Mouse (Mus musculus): ENCODE results near the gene Mthfd1l.

Gene Mthfd1l

DNA sequence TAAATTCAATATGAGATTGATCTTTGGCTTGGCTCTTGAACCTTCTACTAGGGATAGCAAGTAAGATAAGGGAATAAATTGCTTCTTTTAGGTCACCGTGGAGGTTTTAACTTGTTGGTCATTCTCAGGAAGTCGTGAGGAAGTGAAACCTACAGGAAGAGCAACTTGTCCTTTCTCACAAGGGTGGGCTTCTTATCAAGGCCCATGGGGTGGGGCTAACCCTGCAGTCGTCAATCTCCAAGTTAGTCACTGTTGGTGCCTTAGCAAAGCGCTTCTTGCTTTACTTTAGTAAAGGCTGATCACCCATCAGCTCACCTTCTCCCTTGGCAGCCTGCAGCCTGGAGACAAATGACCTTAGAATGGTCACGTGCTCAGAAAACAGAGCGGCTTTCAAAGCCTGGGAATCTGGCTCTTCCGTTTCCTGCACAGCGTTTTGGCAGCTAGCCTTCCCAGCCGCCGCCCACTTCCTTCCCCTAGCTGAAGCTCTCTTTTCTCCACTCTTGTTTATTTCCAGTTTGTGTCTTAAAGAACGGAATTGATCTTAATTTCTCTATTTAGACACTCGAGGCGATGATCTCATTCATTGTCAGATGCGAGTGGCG, 106.8 kb downstream of the Mthfd1l start:
- no peak for DNase-seq (ENCODE audit: low read depth, low spot score)

DNA sequence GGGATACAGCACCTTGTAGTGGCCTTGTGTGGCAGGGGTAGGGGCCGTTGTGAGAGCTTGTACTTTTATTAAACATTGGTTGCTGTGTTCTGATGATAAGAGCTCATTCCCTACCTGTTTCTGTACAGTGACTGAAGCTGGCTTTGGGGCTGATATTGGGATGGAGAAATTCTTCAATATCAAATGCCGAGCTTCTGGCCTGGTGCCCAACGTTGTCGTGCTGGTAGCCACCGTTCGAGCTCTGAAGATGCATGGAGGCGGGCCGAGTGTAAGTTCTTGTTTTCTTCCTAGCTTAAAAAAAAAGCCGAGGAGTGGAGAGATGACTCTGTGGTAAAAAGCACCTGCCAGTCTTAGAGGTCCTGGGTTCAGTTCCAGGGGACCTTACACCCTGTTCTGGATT, 110.7 kb downstream of the Mthfd1l start:
- DNase-seq (ENCODE audit: low read depth, low spot score), result no peak

DNA sequence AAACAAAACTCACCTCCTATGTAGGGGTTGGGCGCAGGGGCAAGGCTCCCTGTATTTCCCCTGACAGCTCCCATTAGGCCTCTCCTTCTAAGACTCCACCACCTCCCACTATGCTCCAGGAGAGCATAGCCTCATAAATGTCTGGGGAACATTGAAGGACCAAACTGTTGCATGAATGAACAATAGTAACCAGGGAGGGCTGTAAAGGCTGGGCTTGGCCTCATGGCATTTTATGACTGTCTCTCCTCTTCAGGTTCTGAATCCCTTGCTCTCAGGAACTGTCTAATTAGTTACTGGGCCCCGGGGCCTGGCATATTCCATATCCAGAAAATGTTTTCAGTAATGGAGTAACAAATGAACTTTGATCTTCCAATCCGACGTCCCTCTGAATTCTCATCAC, 112.0 kb downstream of the Mthfd1l start:
- no peak for DNase-seq (ENCODE audit: low read depth, low spot score)

DNA sequence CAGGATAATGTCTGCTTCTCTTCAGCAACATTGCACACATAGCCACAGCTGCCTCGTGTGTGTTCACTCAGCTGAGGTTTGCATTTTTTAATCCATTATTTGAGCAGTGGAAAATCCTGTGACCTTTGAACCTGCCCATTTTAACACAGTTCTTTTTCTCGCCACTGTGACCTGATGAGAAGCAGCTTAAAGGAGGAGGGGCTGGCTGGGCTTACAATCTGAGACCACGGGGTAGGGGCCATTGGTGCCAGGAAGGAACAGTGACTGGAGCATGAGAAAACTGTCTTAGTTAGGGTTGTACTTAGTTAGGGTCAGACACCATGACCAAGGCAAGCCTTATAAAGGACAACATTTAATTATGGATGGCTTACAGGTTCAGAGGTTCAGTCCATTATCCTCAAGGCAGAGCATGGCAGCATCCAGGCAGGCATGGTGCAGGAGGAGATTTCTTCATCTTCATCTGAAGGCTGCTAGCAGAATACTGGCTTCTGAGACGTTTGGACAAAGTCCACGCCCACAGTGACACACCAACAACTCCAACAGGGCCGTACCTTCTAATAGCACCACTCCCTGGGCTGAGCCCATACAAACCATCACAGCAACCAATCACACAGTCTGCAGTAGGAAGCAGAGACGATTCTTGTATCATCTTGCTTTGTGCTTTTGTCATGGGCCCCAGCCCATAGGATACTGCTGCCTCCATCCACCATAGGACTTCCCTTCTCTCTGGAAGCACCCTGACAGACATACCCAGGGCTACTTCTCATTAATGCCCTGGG, 112.6 kb downstream of the Mthfd1l start:
- no peak for DNase-seq (ENCODE audit: low read depth, low spot score)

- no peak for DNase-seq (ENCODE audit: low read depth, low spot score)
These were observed 114.6 kb downstream of the Mthfd1l start for GRCm38 (mm10) chr10:4087563-4087962.

- no peak for DNase-seq (ENCODE audit: low read depth, low spot score)
These were observed 116.0 kb downstream of the Mthfd1l start for GRCm38 (mm10) chr10:4088744-4089414.

DNA sequence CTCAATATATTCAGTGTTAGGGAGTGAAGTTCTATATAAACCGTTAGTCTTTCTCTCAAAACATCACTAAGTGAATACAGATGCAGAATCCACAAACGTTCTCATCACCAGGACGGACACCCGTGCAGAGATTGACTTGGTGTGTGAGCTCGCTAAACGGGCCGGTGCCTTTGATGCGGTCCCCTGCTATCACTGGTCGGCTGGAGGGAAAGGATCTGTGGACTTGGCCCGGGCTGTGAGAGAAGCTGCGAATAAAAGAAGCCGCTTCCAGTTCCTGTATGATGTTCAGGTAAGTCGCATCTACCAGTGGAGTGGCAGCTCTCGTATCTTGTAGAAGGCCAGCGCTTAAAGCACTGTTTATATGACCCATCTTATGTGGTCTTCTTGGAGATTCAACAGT, 117.0 kb downstream of the Mthfd1l start:
- no peak for DNase-seq (ENCODE audit: low read depth, low spot score)

DNA sequence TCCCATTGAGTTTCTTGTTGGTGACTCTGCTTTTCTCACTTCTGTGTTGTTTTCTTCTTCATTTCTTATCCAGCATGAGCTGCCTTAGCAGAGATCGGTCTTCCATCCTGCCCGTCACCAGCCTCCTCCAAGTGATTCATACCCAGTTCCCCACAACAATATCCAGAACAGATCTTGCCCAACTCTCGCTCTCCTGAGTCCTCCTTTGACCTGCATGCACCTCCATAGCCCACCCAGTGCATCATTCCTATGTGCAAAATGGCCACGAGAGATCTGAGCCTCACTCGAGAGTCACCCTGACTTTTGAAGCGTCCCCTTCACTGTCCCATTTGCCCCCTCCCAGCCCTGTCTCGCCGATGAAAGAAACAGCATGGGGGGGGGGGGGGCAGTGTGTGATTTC, 120.1 kb downstream of the Mthfd1l start:
- no peak for DNase-seq (ENCODE audit: low read depth, low spot score)

DNA sequence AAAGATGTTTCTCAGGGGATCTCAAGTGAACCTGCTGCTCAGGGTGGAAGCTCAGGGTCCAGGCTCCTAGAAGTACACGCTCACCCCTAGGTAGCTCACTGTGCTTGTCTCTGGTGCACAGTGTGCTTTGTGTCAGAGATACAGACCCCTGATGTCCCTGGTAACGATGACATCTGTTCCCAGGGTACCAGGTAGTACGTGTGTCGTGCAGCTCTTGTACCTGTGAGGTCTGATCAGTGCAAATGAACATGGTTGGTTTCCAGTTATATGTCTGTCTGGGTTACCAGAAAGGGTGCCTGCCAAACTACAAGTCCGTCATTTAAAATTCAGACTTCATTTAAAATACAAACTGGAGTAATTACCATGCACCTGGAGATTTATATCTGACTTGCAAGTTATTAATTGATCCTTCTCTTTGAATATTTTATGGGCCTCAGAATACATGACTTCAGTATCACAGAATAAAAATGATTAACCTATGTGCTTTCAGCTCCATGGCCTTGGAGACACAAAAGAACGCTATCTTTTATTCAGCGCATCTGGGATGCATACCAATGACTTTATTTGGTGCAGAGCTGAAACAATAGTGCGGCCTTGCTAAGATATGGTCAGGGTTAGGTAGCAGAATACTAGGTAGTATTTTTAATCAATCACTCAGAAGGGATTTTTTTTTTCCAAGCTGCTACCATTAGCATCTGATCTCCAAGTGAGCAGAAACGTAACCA, 121.3 kb downstream of the Mthfd1l start:
- DNase-seq (ENCODE audit: low read depth, low spot score), result no peak

DNA sequence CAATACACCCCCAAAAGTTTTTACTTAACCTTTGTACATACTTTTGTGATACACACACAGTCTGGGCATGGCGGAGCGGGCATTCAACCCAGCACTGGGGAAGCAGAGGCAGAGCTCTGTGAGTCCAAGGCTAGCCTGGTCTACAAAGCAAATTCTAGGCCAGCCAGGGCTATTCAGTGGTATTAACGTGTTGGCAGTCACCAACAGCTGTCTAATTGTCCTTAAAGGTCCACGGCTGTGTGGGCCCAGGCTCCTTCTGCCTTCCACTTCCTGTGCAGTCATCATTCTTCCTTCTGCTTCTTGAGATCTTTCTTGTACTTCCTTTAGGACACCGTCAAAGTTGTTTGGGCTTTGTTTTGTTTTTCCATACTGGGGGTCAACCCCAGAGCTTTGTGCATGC, 123.2 kb downstream of the Mthfd1l start:
- DNase-seq (ENCODE audit: low read depth, low spot score), result no peak

DNA sequence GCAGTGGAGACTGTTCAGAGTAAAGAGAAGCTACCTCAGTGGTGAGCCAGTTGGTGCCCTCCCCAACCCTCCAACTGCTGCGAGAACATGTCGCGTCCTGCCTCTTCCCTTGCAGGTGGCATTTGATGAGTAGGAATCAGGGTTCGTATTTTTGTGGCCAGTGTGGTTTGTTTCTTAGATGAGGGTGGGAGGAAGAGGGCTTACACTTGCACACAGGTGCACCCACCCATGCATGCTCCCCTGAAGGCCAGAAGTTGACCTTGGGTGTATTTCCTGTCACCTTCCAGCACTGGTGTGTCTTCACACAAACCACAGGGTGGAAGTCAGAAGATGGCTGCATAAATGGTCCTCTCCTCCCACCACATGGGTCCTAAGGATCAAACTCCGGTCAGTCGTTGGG, 127.1 kb downstream of the Mthfd1l start:
- DNase-seq (ENCODE audit: low read depth, low spot score), result no peak

DNA sequence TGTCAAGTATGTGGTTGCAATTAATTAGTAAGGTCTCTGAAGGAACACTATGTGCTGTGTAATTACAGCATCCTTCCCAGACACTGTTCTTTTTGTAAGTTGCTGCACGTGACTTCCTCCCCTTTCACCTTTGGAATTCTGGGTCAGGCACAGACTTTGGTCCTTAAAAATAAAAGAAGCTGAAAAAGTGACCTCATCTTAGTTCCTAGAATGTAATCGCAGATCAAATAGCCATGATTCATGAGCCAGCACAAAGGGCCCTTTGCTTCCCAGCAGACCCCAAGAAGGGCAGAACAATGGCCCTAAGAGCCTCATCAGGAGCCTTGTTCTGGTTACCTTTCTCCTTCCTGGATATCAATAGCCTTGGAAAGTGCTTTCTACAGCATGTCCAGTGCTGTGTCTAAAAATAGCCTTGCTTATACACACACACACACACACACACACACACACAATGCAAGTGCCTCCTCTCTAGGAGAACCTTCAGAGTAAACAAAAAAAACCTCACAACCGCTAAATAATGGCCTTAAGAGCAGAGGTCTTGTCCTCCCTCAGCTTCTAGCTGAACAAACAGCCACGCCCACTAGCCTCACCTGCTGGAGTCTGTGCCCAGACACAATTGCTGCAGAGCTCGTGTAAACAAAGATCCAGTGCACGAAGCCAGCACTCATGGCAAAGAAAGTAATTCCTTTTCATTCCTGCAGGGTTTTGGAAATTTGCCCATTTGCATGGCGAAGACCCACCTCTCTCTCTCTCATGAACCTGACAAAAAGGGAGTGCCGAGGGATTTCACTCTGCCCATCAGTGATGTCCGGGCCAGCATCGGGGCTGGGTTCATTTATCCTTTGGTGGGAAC, 133.0 kb downstream of the Mthfd1l start:
- no peak for DNase-seq (ENCODE audit: low read depth, low spot score)

DNA sequence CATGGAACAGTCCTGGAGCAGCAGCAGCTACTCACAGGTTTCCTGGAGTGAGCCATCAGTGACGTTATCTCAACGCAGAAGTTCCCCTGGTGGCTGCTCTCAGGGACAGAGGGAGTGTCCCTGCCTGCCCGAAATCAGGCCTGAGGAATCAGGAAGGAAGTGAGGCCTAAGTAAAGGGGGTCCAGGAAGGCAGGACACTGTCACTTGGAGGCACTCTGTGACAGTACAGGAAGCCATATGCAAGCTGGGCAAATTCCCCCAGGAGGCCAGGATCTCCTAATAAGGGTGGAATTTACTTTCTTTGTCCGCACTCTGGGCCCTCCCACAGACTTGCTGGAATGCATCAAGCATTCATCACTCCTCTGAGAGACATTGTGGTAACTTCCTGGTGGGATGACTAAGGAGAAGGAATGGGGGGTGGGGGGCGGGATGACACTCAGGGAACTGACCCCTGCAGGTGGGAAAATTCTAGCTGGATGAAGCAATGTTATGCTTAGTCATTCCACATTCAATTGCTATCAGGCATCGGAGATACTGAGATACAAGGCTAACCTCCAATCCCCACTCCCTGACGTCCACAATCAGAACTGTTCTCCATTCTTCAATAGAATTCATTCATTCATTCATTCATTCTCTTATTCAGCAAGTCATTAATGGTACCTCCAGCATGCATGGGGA, 134.9 kb downstream of the Mthfd1l start:
- DNase-seq (ENCODE audit: low read depth, low spot score), result no peak

GRCm38 (mm10) chr10:4108462-4108861, 135.5 kb downstream of the Mthfd1l start:
- no peak for DNase-seq (ENCODE audit: low read depth, low spot score)

- DNase-seq (ENCODE audit: low read depth, low spot score), result no peak
These were observed 138.3 kb downstream of the Mthfd1l start for GRCm38 (mm10) chr10:4111095-4111794.

DNA sequence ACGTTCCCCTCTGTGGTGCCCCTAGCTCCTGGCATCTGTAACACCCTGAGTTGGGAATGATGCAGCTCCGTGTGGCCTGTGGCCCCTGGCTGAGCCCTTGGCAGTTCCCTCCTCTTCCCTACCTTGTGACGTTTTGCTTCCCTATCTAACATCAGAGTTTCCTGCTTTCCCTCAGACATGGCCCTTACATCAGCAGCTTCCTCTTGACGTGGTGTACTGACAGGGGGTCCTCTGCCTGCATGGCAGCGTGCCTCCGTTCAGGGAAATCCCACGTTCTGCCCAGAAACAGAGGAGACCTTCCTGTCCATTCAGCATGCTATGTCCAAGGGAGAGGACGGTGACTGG, 138.8 kb downstream of the Mthfd1l start:
- no peak for DNase-seq (ENCODE audit: low read depth, low spot score)

DNA sequence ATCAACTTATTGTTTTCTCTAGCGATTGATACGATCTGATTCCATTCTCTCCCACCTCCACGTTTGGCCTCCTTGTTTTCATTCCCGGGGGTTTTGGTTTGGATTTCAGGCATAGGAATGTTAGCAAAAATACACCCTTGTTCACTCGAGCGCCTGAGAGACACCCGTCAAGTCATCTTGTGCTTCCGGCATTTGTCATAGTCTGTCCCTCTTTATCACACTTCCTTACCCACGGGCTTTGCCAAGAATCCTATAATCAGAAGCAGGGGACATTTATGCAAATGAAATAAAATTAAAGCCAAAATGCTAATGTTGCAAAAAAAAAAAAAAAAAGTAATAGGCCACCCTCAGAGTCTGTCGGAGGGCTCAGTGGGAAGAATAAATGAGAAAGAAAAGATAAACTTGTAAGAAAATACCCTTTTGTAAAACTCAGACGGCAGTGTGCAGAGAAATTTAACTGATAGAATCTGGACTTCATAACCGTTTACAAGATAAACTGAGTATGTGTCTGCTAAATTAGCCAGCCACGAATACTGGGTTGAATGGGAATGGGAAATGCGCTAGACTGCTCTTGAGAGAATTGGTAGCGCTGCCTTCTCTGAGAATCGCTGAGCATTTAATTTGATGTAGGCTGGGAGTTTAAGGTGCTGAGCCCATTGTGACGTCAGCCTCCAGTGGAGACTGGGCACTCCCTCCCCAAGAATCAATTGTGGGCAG, 139.9 kb downstream of the Mthfd1l start:
- no peak for DNase-seq (ENCODE audit: low read depth, low spot score)

GRCm38 (mm10) chr10:4113328-4113658, 140.4 kb downstream of the Mthfd1l start:
- no peak for DNase-seq (ENCODE audit: low read depth, low spot score)

- no peak for DNase-seq (ENCODE audit: low read depth, low spot score)
These were observed 143.7 kb downstream of the Mthfd1l start for GRCm38 (mm10) chr10:4116653-4117052.

DNA sequence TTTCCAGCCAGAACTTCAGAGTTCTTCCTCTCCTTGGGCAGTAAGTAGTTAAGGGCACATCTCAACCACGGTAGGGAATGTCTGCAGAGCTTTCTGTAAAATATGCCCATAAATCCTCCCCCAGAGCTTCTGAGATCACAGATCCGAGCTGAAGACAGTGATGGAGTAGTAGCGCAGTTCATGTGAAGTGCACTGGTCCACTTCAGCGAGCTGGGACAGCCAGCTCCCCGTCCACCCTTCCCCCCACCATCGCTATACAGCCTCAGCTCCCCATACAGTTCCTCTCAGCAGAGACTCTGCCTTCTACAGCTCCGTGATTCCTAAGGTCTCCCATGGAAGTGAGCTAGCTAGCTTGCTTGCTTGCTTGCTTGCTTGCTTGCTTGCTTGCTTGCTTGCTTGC, 144.2 kb downstream of the Mthfd1l start:
- DNase-seq (ENCODE audit: low read depth, low spot score), result no peak

Data from brain, embryonic 18.5 days (tissue).